Mouse (Mus musculus): ENCODE results near the gene Cwh43. TPM values are rescaled to one million over a fixed set of nuclear protein-coding genes. Genes with fewer than 3 reads are reported as not detected.

Gene Cwh43
- total and polyA plus RNA-seq, 2 experiments from 2014 or later, result 0.62 to 0.99 TPM

- DNase-seq (ENCODE audit: low spot score) (no peak), ATAC-seq (ENCODE audit: low FRiP score) (no peak)
- H3K4me1 ChIP-seq (ENCODE audit: insufficient read depth, low read length), result no peaks in the 10 kb centered on the region
- no peak overlapping the region for H3K4me3 ChIP-seq (ENCODE audit: low read depth, low read length)
- TF ChIP-seq CTCF (IDR thresholded peaks at IDR 0.05), result no peak
- H3K9ac ChIP-seq (replicated peaks; ENCODE audit: low read length, poor library complexity, severe bottlenecking), result no peak overlapping the region
- no peaks in the 10 kb centered on the region for H3K27me3 ChIP-seq (ENCODE audit: insufficient read depth, low read length)
- H3K9me3 ChIP-seq (ENCODE audit: low read length), result no peaks in the 10 kb centered on the region
- H3K27ac ChIP-seq (ENCODE audit: low read depth, low read length), result no peak overlapping the region
- H3K36me3 ChIP-seq (ENCODE audit: insufficient read depth, low read length), result no peaks in the 10 kb centered on the region
- 83% methylated on average over 7 of the region's 7 CpGs for WGBS
- H3K4me2 ChIP-seq (ENCODE audit: low read depth, low read length, poor library complexity, severe bottlenecking), result no peak overlapping the region
Measured at GRCm38 (mm10) chr5:73500867-73501440, 95.1 kb downstream of the Cwh43 start.

- no peaks in the 10 kb centered on the region for H3K9me3 ChIP-seq (ENCODE audit: low read length)
- DNase-seq (ENCODE audit: low spot score) (no peak), ATAC-seq (ENCODE audit: low FRiP score) (no peak)
- no peak overlapping the region for H3K9ac ChIP-seq (replicated peaks; ENCODE audit: low read length, poor library complexity, severe bottlenecking)
- H3K36me3 ChIP-seq (ENCODE audit: insufficient read depth, low read length), result no peaks in the 10 kb centered on the region
- H3K27ac ChIP-seq (ENCODE audit: low read depth, low read length), result no peak overlapping the region
- H3K4me1 ChIP-seq (ENCODE audit: insufficient read depth, low read length), result no peaks in the 10 kb centered on the region
- 93% methylated on average over 9 of the region's 9 CpGs for WGBS
- no peak overlapping the region for H3K4me2 ChIP-seq (ENCODE audit: low read depth, low read length, poor library complexity, severe bottlenecking)
- TF ChIP-seq CTCF (IDR thresholded peaks at IDR 0.05), result no peak
- no peaks in the 10 kb centered on the region for H3K27me3 ChIP-seq (ENCODE audit: insufficient read depth, low read length)
- H3K4me3 ChIP-seq (ENCODE audit: low read depth, low read length), result no peak overlapping the region
Measured at GRCm38 (mm10) chr5:73502422-73502821, 96.5 kb downstream of the Cwh43 start.

Other genes starting within 250 kb of the Cwh43 start
- gene Fryl, start 149.5 kb upstream of the Cwh43 start, total RNA-seq (2014; rRNA removed), result 52.8 and 66.2 TPM in 2 replicates
- gene Fryl, start 149.5 kb upstream of the Cwh43 start, polyA plus RNA-seq (2015; fragmentation: Nextera tagmentation; extraction: Ambion mirVana), result 17.7 and 23.8 TPM in 2 replicates
- 188 and 195 TPM in 2 replicates for gene Ociad1, start 113.3 kb upstream of the Cwh43 start, total RNA-seq (2014; rRNA removed)
- gene Ociad1, start 113.3 kb upstream of the Cwh43 start, polyA plus RNA-seq (2015; fragmentation: Nextera tagmentation; extraction: Ambion mirVana), result 399 and 409 TPM in 2 replicates
- 11.3 and 15.2 TPM in 2 replicates for gene Ociad2, start 65.0 kb upstream of the Cwh43 start, total RNA-seq (2014; rRNA removed)
- 27.5 and 30.0 TPM in 2 replicates for gene Ociad2, start 65.0 kb upstream of the Cwh43 start, polyA plus RNA-seq (2015; fragmentation: Nextera tagmentation; extraction: Ambion mirVana)
- gene Dcun1d4, start 74.9 kb downstream of the Cwh43 start, total RNA-seq (2014; rRNA removed), result 31.1 and 33.7 TPM in 2 replicates
- gene Dcun1d4, start 74.9 kb downstream of the Cwh43 start, polyA plus RNA-seq (2015; fragmentation: Nextera tagmentation; extraction: Ambion mirVana), result 43.7 and 46.2 TPM in 2 replicates
- gene Lrrc66, start 226.5 kb downstream of the Cwh43 start, total RNA-seq (2014; rRNA removed), result not detected in 2 replicates
- not detected in 2 replicates for gene Lrrc66, start 226.5 kb downstream of the Cwh43 start, polyA plus RNA-seq (2015; fragmentation: Nextera tagmentation; extraction: Ambion mirVana)
- gene Sgcb, start 241.7 kb downstream of the Cwh43 start, total RNA-seq (2014; rRNA removed), result 24.7 TPM in 2 replicates
- 49.7 and 53.5 TPM in 2 replicates for gene Sgcb, start 241.7 kb downstream of the Cwh43 start, polyA plus RNA-seq (2015; fragmentation: Nextera tagmentation; extraction: Ambion mirVana)
- gene Spata18, start 245.3 kb downstream of the Cwh43 start, total RNA-seq (2014; rRNA removed), result 1.6 and 1.9 TPM in 2 replicates
- 0.63 and 0.69 TPM in 2 replicates for gene Spata18, start 245.3 kb downstream of the Cwh43 start, polyA plus RNA-seq (2015; fragmentation: Nextera tagmentation; extraction: Ambion mirVana)

Measured in midbrain, postnatal 0 days (tissue).